Mouse (Mus musculus): Measurements from ENCODE around the gene Tppp.
"Not testable (repeated sequence)": the region's sequence is repeated elsewhere in the genome, so short reads cannot be mapped to it uniquely, and the experiment has no call there.

The Tppp gene

DNA sequence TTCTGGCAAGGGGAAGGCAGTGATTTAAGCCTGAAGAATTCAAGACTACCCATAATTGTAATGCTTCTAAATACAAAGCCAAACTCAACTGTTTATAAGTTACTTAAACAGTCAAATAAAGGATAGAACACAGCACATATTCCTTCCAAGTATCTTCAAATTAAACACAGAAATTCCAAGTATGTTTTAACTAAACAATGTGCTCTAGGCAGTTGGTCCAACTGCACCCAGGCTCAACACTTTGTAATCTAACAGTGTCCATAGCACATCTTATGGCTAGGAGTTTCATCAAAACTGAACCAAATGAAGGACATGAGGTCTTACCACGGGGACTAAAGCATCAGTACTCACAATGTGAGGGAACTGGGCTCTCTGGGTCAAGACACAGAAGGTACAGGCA is 47.0 kb downstream of the Tppp start:
- H3K27me3 ChIP-seq (ENCODE audit: control insufficient read depth, insufficient read depth, low read length, poor library complexity, severe bottlenecking), result no peaks in the 10 kb centered on the region
- DNase-seq (ENCODE audit: low read depth, low spot score), result no peak
- H3K36me3 ChIP-seq (ENCODE audit: control insufficient read depth, insufficient read depth, low read length, poor library complexity, severe bottlenecking), result no peaks in the 10 kb centered on the region

DNA sequence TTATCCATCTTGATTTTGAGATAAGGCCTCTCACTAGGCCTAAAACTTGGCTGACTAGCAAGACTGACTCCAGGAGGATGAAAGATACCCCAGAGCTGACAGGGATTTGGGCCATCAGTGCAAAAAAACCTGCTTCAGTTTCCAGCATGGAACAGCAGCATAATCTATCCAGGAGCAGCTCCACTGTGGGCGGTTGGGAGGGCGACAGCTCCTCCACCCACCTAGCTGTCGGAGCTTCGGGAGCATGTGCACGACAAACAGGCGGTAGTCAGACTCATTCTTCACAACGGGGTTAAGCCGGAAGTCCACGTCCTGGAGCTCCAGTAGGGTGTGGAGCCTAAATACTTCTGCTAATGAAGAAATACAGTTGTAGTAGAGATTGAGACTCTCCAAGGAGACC is 48.9 kb downstream of the Tppp start:
- DNase-seq (ENCODE audit: low read depth, low spot score), result no peak
- no peaks in the 10 kb centered on the region for H3K27me3 ChIP-seq (ENCODE audit: control insufficient read depth, insufficient read depth, low read length, poor library complexity, severe bottlenecking)
- no peaks in the 10 kb centered on the region for H3K36me3 ChIP-seq (ENCODE audit: control insufficient read depth, insufficient read depth, low read length, poor library complexity, severe bottlenecking)

- Histone ChIP-seq H3K27me3 (ENCODE audit: control insufficient read depth, insufficient read depth, low read length, poor library complexity, severe bottlenecking) (no peaks in the 10 kb centered on the region), H3K36me3 (ENCODE audit: control insufficient read depth, insufficient read depth, low read length, poor library complexity, severe bottlenecking) (no peaks in the 10 kb centered on the region)
- DNase-seq (ENCODE audit: low read depth, low spot score), result peak; percentile 91
Measured at GRCm38 (mm10) chr13:74061613-74062377, 52.6 kb downstream of the Tppp start, which contains the start of gene Cep72. Cep72 (minus strand) TSS chr13:74062299.

DNA sequence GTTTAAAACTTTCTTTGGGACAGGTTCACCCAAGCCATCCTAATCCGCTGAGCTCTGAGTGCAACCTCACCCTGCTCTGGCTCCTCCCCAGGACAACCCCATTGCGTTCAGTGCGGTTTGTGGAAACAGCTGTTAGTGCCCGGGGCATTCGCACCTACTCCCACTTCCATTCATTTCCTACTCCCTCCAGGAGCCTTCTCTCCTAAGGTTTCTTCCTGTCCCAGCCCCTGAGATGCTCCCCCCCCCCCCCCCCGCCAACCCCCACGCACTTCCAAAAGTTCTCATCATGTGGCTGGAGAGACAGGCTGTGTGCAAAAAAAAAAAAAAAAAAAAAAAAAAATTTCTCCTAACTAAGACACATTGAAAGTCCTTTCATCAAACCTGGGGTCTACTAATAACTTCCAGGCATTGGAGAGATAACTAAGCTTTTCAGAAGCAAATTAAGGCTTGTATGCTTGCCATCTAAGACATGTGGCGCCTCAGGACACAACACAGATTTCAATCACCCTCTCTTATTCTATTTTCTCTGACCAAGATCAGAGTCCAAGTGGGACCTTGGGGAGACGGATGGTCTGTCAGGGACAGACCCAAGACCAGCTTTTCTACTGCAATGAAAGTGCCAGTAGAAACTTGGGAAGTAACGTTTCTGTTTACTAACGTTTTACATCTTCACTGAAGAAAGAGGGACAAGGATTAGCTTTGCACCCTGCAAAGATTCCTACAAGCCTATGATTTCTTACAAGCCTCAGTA is 53.3 kb downstream of the Tppp start:
- no peaks in the 10 kb centered on the region for H3K27me3 ChIP-seq (ENCODE audit: control insufficient read depth, insufficient read depth, low read length, poor library complexity, severe bottlenecking)
- H3K36me3 ChIP-seq (ENCODE audit: control insufficient read depth, insufficient read depth, low read length, poor library complexity, severe bottlenecking), result no peaks in the 10 kb centered on the region
- no peak for DNase-seq (ENCODE audit: low read depth, low spot score)

DNA sequence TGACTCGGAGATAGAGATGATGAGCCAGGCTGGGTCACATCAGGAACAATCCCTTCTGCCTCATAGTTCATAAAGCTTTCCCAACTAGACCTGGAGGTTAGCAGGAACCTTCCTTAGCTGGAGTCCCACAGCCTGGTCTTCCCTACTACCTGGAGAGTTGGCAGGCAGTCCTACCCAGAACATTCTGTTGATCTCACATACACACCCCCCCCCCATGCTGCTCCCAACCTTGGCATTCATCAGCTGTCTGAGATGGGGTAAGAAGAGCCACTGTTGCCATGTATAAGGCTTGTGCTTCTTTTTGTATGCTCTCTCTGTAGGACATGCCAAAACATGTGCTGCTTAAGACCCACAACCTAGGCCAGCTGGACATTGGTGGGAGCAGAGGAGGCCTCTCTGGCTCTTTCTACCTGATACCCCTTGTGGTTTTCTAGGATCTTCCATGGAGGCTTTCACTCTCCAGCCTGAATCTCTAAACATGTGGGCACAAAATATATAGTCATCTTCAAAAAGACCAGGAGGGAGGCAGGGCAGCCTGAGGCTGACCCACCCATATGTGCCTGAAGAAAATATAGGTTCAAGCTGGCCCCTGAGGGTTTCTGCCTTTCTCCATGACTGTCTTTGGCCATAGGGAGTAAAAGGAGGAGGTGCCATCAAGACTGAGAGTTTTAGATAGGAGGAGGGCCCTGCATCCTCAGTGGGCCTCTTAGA is 54.3 kb downstream of the Tppp start:
- no peaks in the 10 kb centered on the region for H3K27me3 ChIP-seq (ENCODE audit: control insufficient read depth, insufficient read depth, low read length, poor library complexity, severe bottlenecking)
- no peak for DNase-seq (ENCODE audit: low read depth, low spot score)
- H3K36me3 ChIP-seq (ENCODE audit: control insufficient read depth, insufficient read depth, low read length, poor library complexity, severe bottlenecking), result no peaks in the 10 kb centered on the region

DNA sequence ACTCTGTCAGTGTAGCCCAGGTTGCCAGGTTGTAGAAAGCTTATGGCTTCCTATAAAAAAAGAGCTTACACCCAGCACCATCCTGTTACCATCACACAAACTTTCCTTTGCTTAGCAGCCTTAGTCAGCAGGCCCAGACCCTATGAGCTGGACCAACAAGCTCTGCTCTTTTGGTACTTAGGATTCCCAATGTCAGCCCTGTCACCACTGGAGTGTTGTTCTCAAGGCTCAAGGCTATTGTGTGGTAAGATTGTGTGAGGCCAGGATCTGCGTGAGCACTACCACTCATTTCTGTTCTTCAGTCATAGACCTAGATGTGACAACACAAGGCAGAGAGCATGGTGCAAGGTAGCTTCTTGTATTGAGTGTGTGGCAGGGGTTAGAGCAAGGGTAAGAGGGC is 57.4 kb downstream of the Tppp start:
- no peak for DNase-seq (ENCODE audit: low read depth, low spot score)
- Histone ChIP-seq H3K36me3 (ENCODE audit: control insufficient read depth, insufficient read depth, low read length, poor library complexity, severe bottlenecking) (no peaks in the 10 kb centered on the region), H3K27me3 (ENCODE audit: control insufficient read depth, insufficient read depth, low read length, poor library complexity, severe bottlenecking) (no peaks in the 10 kb centered on the region)

- DNase-seq (ENCODE audit: low read depth, low spot score); H3K36me3 ChIP-seq (ENCODE audit: control insufficient read depth, insufficient read depth, low read length, poor library complexity, severe bottlenecking); H3K27me3 ChIP-seq (ENCODE audit: control insufficient read depth, insufficient read depth, low read length, poor library complexity, severe bottlenecking): not testable (repeated sequence)
Measured at GRCm38 (mm10) chr13:74071244-74071643, 62.0 kb downstream of the Tppp start.

GRCm38 (mm10) chr13:74071714-74072113 is 62.5 kb downstream of the Tppp start:
- no peak for DNase-seq (ENCODE audit: low read depth, low spot score)
- no peaks in the 10 kb centered on the region for H3K36me3 ChIP-seq (ENCODE audit: control insufficient read depth, insufficient read depth, low read length, poor library complexity, severe bottlenecking)
- H3K27me3 ChIP-seq (ENCODE audit: control insufficient read depth, insufficient read depth, low read length, poor library complexity, severe bottlenecking), result no peaks in the 10 kb centered on the region

- Histone ChIP-seq H3K27me3 (ENCODE audit: control insufficient read depth, insufficient read depth, low read length, poor library complexity, severe bottlenecking) (no peaks in the 10 kb centered on the region), H3K36me3 (ENCODE audit: control insufficient read depth, insufficient read depth, low read length, poor library complexity, severe bottlenecking) (no peaks in the 10 kb centered on the region)
- no peak for DNase-seq (ENCODE audit: low read depth, low spot score)
Measured at GRCm38 (mm10) chr13:74073369-74073768, 64.2 kb downstream of the Tppp start.

Measured in splenic B cell, adult 2 months (primary cell).